Mouse (Mus musculus): ENCODE results near the gene Npy1r.

DNA sequence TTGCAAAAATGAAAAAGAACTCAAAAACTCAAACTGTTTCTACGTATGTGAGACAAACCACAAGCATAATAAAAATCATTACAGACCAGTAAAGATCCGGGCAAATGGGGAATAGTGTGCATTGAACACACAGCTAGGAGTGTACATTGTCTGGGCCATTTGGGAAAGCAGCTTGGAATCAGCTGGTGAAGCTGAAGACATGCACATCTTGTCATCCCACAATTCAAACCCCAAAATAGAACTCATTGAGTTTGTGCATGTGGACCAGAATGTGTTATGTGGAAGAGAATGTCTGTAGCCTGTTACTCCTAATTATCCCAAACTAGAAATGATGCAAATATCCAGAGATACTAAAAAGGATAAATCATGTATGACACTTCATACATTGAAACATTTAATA lies 25.8 kb downstream of the Npy1r start:
- TF ChIP-seq POLR2A (IDR thresholded peaks at IDR 0.05; ENCODE audit: borderline replicate concordance, extremely low read depth, insufficient read depth, insufficient read length, poor library complexity, severe bottlenecking) (no peak), CTCF (IDR thresholded peaks at IDR 0.05; ENCODE audit: borderline replicate concordance, extremely low read depth, insufficient read depth, insufficient read length) (no peak)

All from brain, embryonic 14.5 days (tissue).